Mouse (Mus musculus): ENCODE data around the gene Cfap52.

- no peak for TF ChIP-seq TAL1 (IDR thresholded peaks at IDR 0.05; ENCODE audit: low read length)
- no peak for TF ChIP-seq GATA1 (IDR thresholded peaks at IDR 0.05; ENCODE audit: low read length)
Measured at GRCm38 (mm10) chr11:67983564-67983963, 18.1 kb upstream of the Cfap52 start.
